In the genomic region with DNA sequence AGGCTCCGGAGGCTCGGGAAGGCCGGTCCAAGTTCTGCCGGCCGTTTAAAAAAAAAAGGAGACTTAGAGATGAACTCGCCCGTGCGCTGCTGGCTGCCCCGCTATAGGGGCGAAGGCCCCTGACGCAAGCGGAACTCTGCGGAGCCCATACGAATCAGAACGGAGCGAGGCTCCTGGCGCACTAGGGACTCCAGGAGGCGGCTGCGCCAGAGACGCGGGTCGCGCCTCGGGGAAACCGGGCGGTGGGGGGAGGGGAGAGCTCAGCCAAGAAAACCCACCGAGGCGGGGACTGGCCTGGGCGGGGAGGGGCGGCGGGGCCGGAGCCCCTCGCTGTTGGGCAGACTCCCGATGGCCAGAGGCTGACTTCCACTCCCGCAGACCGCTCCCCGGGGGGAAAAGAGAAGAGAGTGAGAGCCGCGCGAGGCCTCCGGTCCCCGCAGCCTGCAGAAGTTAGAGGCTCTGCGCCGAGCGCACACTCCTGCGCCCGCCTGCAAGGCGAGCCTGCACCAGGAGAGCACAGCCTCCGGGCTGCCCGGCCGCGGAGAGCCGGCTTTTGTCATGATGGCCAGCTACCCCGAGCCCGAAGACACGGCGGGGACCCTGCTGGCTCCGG, we compare ENCODE assay signal across 8 mouse cellular contexts. TPM values are rescaled to one million over a fixed set of nuclear protein-coding genes. Genes with fewer than 3 reads are reported as not detected.
DNase-seq lines count a peak whose midpoint lies in the region; ATAC-seq and TF ChIP-seq lines count a peak whose summit lies in the region.

Foxl2 (plus strand) TSS at position 186 of the 613 bp plus-strand sequence.

- under 1% methylated on average over 58 of the region's 58 CpGs for WGBS in lung, embryonic 14.5 days
- WGBS in embryonic facial prominence, embryonic 10.5 days = under 1% methylated on average over 58 of the region's 58 CpGs
- whole genome bisulfite sequencing in liver, embryonic 14.5 days (ENCODE audit: insufficient replicate concordance) = under 1% methylated on average over 57 of the region's 58 CpGs
- WGBS in stomach, embryonic 15.5 days = under 1% methylated on average over 54 of the region's 58 CpGs

- intact Hi-C loops in heart, postnatal 14 days (cut with DNase I) = no loop called here

- ATAC-seq in lung, embryonic 14.5 days (ENCODE audit: insufficient read depth) = peak; percentile 60; the same call in 1 of the 2 replicates
- no peak for ATAC-seq in liver, embryonic 14.5 days (ENCODE audit: insufficient read depth)
- peak; percentile 57; the same call in 1 of the 2 replicates for ATAC-seq in stomach, embryonic 15.5 days (ENCODE audit: insufficient read depth, low FRiP score, low read depth)

- no peak within 1 kb of the TSS; the same call in 1 of the 2 replicates for H3K9ac ChIP-seq in lung, embryonic 14.5 days
- H3K9ac ChIP-seq in liver, embryonic 14.5 days (replicated peaks) = no peak within 1 kb of the TSS
- H3K9ac ChIP-seq in stomach, embryonic 15.5 days = no peak within 1 kb of the TSS

- H3K27me3 ChIP-seq in lung, embryonic 14.5 days (ENCODE audit: insufficient read depth, low read length) = peaks cover 98% of the 10 kb centered on the region
- H3K27me3 ChIP-seq in embryonic facial prominence, embryonic 10.5 days (replicated peaks; ENCODE audit: low read depth, poor library complexity, severe bottlenecking) = peaks cover 100% of the 10 kb centered on the region
- peaks cover 98% of the 10 kb centered on the region for H3K27me3 ChIP-seq in liver, embryonic 14.5 days (ENCODE audit: control insufficient read depth, insufficient read depth, low read length)
- peaks cover 98% of the 10 kb centered on the region for H3K27me3 ChIP-seq in stomach, embryonic 15.5 days (replicated peaks)

- H3K4me1 ChIP-seq in lung, embryonic 14.5 days (ENCODE audit: insufficient read depth) = peaks cover 6% of the 10 kb centered on the region; the same call in 1 of the 2 replicates
- H3K4me1 ChIP-seq in embryonic facial prominence, embryonic 10.5 days = peaks cover 40% of the 10 kb centered on the region
- no peaks in the 10 kb centered on the region for H3K4me1 ChIP-seq in liver, embryonic 14.5 days (replicated peaks; ENCODE audit: control insufficient read depth in 2 of 2, insufficient read depth in 2 of 2, low read length in 1 of 2)
- H3K4me1 ChIP-seq in stomach, embryonic 15.5 days = peaks cover 27% of the 10 kb centered on the region

- no peaks in the 10 kb centered on the region for H3K36me3 ChIP-seq in lung, embryonic 14.5 days (ENCODE audit: insufficient read depth)
- H3K36me3 ChIP-seq in embryonic facial prominence, embryonic 10.5 days (replicated peaks) = no peaks in the 10 kb centered on the region; the same call in 1 of the 2 replicates
- no peaks in the 10 kb centered on the region for H3K36me3 ChIP-seq in liver, embryonic 14.5 days (replicated peaks; ENCODE audit: control insufficient read depth, insufficient read depth, low read depth)
- H3K36me3 ChIP-seq in stomach, embryonic 15.5 days = no peaks in the 10 kb centered on the region

- peak; percentile 57 for DNase-seq in lung, embryonic 14.5 days
- no peak for DNase-seq in lung, postnatal 25 days (ENCODE audit: low spot score)
- DNase-seq in embryonic facial prominence, embryonic 10.5 days (ENCODE audit: low spot score) = peak; percentile 81
- DNase-seq in heart, postnatal 14 days = peak; percentile 14 to 32
- no peak for DNase-seq in liver, embryonic 14.5 days (ENCODE audit: low read depth in 3 of 3, low spot score in 3 of 3)
- no peak for DNase-seq in left cerebral cortex, adult 9 months (ENCODE audit: low spot score in 2 of 2)
- no peak for DNase-seq in cerebellum, adult 18-20 months

- H3K4me3 ChIP-seq in lung, embryonic 14.5 days (ENCODE audit: low read depth, low read length) = peak within 1 kb of the TSS; percentile 43
- peak within 1 kb of the TSS; percentile 66 for H3K4me3 ChIP-seq in embryonic facial prominence, embryonic 10.5 days
- peak within 1 kb of the TSS in 1 of 2 experiments; percentile 27; a peak in 2 of 4 replicates for H3K4me3 ChIP-seq in liver, embryonic 14.5 days (ENCODE audit: insufficient read depth in 1 of 2, low read depth in 2 of 2, low read length in 2 of 2)
- peak within 1 kb of the TSS; percentile 33 for H3K4me3 ChIP-seq in stomach, embryonic 15.5 days (replicated peaks)

- no peaks in the 10 kb centered on the region for H3K9me3 ChIP-seq in lung, embryonic 14.5 days (ENCODE audit: low read depth, low read length)
- no peaks in the 10 kb centered on the region for H3K9me3 ChIP-seq in embryonic facial prominence, embryonic 10.5 days
- H3K9me3 ChIP-seq in liver, embryonic 14.5 days (ENCODE audit: control insufficient read depth, low read length) = no peaks in the 10 kb centered on the region
- no peaks in the 10 kb centered on the region for H3K9me3 ChIP-seq in stomach, embryonic 15.5 days

- H3K27ac ChIP-seq in lung, embryonic 14.5 days (ENCODE audit: low read depth) = no peak within 1 kb of the TSS
- peak within 1 kb of the TSS; percentile 84 for H3K27ac ChIP-seq in embryonic facial prominence, embryonic 10.5 days (replicated peaks)
- no peak within 1 kb of the TSS for H3K27ac ChIP-seq in liver, embryonic 14.5 days
- no peak within 1 kb of the TSS for H3K27ac ChIP-seq in stomach, embryonic 15.5 days

- no peak for TF ChIP-seq EP300 in liver, embryonic 14.5 days (IDR thresholded peaks at IDR 0.05; ENCODE audit: low read depth)

- H3K4me2 ChIP-seq in lung, embryonic 14.5 days = peak within 1 kb of the TSS; percentile 78
- peak within 1 kb of the TSS; percentile 44 for H3K4me2 ChIP-seq in liver, embryonic 14.5 days (ENCODE audit: low read depth)
- H3K4me2 ChIP-seq in stomach, embryonic 15.5 days = peak within 1 kb of the TSS; percentile 72

- TF ChIP-seq CTCF in lung, embryonic 14.5 days (IDR thresholded peaks at IDR 0.05; ENCODE audit: low read depth) = no peak
- no peak for TF ChIP-seq CTCF in liver, embryonic 14.5 days (IDR thresholded peaks at IDR 0.05; ENCODE audit: low read depth)

RNA-seq across cellular contexts. Expression of gene Foxl2, which starts in this region (rescaled TPM):
- 0.07 TPM in 1 of 2 replicates, not detected in the other for polyA plus RNA-seq in lung, embryonic 14.5 days (2014; fragmentation: Nextera tagmentation; extraction: Ambion mirVana)
- 1.9 and 2.4 TPM in 2 replicates for polyA plus RNA-seq in embryonic facial prominence, embryonic 10.5 days (2016; fragmentation: Nextera tagmentation; extraction: Ambion mirVana)
- not detected for total RNA-seq in heart, postnatal 14 days (2021)
- not detected in 2 replicates for polyA plus RNA-seq in liver, embryonic 14.5 days (2012; rRNA removed)
- polyA plus RNA-seq in liver, embryonic 14.5 days (2014; fragmentation: Nextera tagmentation; extraction: Ambion mirVana) = not detected in 2 replicates
- not detected in 2 replicates for polyA plus RNA-seq in stomach, embryonic 15.5 days (2015; fragmentation: Nextera tagmentation; extraction: Ambion mirVana)

Comparison
In these comparisons a context has a peak if more than half of its experiments do, and no peak if none do; other contexts are left out.
1. Peak in DNase-seq, ATAC-seq, H3K4me3 ChIP-seq and H3K4me2 ChIP-seq in lung, embryonic 14.5 days; RNA of the gene not detected or under 1 TPM.
2. Peak in DNase-seq in heart, postnatal 14 days; RNA of the gene not detected or under 1 TPM.
3. Peak in ATAC-seq, H3K4me3 ChIP-seq and H3K4me2 ChIP-seq in stomach, embryonic 15.5 days; RNA of the gene not detected or under 1 TPM.